Mouse (Mus musculus) brain, embryonic 18.5 days (tissue): ENCODE measurements around the gene Ppard.

Experiments
- DNase-seq: peaks from one replicate; pipeline ENCODE4 v3.0.0-alpha.2; 2012; ENCODE audit warnings: low read depth, low spot score

Ppard gene

GRCm38 (mm10) chr17:28223561-28224391 lies 8.7 kb upstream of the Ppard start:
- DNase-seq, result peak; percentile 39

GRCm38 (mm10) chr17:28224615-28225014 lies 7.9 kb upstream of the Ppard start:
- DNase-seq, result no peak

- peak; percentile 52 for DNase-seq
Observed at GRCm38 (mm10) chr17:28226014-28226413, 6.5 kb upstream of the Ppard start.

DNA sequence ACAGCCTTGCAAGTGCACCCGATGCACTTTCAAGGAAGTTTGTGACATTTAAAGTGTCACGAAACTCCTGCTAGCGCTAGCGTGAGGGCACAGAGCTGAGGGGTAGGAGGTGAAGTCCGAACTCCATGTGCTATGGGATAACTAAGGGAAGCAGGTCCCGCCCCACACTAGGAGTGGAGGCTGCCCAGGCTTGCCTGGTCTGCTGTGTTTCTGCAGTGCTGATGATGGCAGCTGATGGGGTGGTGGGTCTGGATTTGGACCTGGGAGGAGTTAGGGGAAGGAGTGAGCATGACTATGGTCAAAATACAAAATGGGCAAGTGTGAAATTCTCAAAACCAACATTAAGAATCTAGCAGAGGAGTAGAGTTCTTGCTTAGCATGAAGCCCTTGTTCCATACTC lies 2.0 kb upstream of the Ppard start:
- DNase-seq, result no peak

DNA sequence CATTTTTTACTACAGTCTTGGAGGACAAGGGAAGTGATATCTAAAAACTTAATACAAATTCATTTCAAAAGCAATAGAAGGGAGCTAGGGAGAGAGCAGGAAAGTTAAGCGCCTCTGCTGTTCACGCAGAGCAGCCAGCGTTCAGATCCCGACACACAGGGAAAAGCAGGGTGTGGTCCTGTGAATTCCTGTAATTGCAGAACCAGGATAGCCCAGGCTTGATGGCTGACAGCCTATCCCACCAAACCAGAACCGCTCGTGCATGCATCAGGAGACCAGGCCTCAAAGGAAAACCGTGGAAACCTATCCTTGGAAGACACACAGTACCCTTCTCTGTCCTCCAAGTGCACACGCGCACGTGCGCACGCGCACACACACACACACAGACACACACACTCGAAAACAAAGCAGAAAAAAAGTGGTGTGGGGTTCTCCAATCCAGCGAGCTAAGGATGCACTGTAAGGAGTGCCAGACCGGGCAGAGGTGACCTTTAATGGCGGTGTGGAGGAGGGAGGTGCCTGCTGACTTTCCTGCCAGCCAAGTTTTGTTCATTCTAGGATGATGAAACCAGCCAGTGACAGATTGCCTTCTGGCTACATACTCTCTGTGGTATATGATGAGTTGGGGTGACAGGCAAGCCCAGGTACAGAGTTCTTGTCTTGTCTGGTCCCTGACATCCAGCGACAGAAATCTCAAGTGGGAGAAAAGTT lies 1.3 kb upstream of the Ppard start:
- DNase-seq, result no peak

- DNase-seq, result no peak
Observed at GRCm38 (mm10) chr17:28233091-28233731, 711 bp downstream of the Ppard start.

DNA sequence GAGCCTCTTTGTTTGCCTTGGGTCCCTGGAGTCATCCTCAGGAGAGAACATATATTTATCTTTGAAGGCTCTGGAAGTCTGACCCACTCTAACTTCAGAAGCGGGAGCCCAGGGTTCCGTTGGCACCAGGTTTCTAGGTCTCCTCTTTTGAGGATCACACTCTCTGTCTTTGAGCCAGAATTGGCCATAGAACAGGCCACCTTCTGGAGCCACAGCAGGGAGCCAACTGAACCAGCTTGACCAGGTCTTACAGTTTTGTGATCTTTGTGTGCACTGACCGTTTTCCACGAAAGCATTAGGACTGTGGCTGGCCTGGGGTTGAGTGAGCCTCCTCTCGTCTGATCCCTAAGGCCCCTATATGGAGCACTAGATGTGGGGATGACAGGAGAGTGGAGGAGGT lies 2.1 kb downstream of the Ppard start:
- no peak for DNase-seq

GRCm38 (mm10) chr17:28235982-28236635 lies 3.6 kb downstream of the Ppard start:
- DNase-seq, result no peak

DNA sequence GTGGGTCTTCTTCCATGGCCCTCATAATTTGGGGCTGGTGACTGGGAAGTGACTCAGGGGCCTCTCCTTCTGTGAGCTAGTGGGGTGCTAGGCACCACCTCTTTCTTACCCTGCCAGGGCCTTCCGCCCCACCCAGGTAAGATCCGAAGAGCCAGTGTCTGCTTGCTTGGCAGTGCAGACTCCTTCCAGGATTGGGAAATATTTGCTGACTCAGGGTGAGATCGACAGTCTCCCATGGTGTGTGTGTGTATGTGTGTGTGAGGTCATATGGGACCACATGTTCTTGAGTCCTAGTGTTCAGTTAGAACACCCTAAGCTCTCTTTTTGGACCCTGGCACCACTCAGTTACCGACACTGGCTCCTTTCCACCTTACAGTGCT lies 4.1 kb downstream of the Ppard start:
- DNase-seq, result no peak

GRCm38 (mm10) chr17:28237362-28237761 lies 4.9 kb downstream of the Ppard start:
- DNase-seq, result no peak

DNA sequence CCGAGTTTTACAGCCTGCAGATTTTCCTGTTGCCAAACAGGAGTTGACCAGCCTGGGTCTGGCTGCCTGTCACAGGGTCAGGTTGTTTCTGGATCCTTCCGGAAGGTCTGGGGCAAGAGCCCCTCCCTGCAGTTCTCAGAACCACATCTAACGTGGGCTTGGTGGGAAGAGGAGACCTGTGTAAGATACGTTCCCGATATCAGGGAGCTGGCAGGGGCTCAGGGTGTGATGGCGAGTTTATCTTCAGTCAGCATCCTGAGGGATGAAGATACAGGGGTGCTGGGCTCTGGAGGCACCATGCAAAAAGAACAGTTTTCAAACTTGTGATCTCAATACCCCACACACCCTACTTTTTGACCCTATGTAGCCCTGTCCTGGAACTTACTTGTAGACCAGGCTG lies 5.4 kb downstream of the Ppard start:
- DNase-seq, result no peak

- DNase-seq, result no peak
Observed at GRCm38 (mm10) chr17:28240846-28241245, 8.3 kb downstream of the Ppard start.

- no peak for DNase-seq
Observed at GRCm38 (mm10) chr17:28242296-28242695, 9.8 kb downstream of the Ppard start.

GRCm38 (mm10) chr17:28244214-28244613 lies 11.7 kb downstream of the Ppard start:
- DNase-seq, result no peak

DNA sequence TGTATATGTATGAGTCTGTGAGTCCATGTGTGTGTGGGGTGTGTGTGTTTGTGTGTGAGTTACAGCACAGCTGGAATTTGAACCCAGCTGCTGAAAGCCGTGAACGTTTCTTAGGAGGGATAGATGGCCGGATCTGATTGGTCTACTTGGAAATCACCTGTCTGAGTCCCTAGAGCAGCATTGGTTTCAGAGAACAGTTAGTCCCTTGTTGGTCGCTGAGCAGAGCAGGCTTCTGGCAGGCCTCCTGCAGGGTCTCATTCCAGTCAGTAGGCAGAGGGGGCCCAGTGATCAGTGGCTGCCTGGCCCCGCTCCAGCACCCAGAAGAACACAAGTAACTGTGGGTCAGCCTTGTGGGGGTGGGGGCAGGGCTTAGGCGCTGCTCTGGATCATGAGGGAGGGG lies 12.2 kb downstream of the Ppard start:
- DNase-seq, result no peak

GRCm38 (mm10) chr17:28246640-28247039 lies 14.1 kb downstream of the Ppard start:
- no peak for DNase-seq

DNA sequence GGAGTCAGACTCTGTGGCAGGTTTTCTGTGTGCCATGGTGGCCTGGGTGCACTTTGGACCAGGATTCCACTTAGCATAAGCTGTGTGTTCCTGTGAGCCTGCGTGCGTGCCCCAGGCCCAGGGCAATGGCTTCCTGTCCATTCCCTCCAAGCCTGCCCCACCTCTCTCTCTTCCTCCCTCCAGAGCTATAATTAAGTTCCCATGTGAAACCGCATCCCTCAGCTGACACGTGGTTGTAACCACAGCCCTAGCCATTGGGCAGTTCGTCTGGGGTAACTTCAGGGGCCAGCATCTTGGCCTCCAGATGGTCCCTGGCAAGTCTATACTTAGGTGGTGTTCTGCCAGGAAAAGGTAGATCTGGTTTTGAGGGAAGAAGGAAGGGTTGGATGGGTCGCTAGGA lies 15.1 kb downstream of the Ppard start:
- DNase-seq, result no peak

DNA sequence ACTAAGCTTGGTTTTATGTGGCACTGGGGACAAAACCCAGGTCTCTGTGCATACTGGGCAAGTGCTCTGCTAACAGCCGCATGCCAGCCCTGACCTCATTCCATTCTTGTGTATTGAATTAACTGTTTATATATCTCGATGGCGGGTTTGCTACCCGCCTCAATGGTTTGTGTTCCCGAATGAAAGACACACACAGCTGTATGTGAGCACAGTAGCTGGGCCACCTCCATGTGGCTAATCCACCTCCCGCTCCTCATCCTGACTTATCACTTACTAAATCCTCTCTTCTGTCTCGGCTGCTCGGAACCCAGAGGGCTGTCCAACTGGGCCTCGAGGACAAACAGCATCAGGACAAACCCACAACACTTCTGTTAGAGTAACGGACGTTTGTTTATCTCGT lies 16.6 kb downstream of the Ppard start:
- DNase-seq, result no peak

GRCm38 (mm10) chr17:28251579-28252280 lies 19.2 kb downstream of the Ppard start:
- no peak for DNase-seq

- no peak for DNase-seq
Observed at GRCm38 (mm10) chr17:28252281-28252648, 19.8 kb downstream of the Ppard start.

DNA sequence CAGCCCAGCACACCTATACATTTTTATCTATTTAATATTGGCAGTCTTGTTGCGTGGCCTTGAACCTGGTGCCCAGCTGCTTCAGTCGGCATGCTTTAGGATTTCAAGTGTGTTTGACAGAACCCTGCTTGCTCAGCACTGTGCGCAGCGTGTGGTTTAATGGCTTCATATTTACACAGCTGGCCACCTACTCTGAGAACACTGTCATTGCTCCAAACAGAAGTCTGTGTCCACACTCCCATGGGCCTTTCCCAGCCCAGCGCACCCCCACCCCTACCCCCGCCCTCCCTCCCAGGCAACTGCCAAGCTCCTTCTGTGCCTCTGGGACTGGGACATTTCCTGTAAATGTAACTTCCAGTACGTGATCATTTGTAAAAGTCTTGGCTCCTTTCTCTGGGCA lies 20.7 kb downstream of the Ppard start:
- DNase-seq, result no peak

DNA sequence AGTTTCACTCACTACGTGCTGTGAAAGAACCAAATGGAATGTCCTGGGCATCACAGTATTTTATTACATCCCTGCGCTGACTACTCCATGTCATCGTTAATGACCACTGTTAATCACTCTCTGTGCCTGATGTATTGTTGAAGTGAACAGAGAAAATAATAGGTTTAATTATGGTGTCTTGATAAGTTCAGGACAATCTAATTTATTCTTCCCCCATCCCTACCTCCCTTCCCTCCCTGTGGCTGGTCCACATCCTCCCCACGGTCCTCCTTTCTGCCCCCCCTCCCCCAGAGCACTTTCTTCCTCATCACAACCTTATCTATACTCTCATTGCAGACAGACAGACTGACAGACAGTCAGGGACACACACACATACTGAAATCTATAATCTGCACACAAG lies 22.3 kb downstream of the Ppard start:
- no peak for DNase-seq
